Mouse (Mus musculus) erythroblast, adult 5-6 weeks (primary cell): ENCODE measurements around the gene Cdkn1a. TPM values are rescaled to one million over a fixed set of nuclear protein-coding genes. Genes with fewer than 3 reads are reported as not detected.
"Not testable (repeated sequence)": the region's sequence is repeated elsewhere in the genome, so short reads cannot be mapped to it uniquely, and the experiment has no call there.

ENCODE experiments used
- ATAC-seq: replicated peaks from 2 replicates; pipeline ENCODE4 v1.8.0; 2016; ENCODE audit warnings: moderate number of reproducible peaks, mild to moderate bottlenecking, moderate TSS enrichment, inconsistent platforms; ENCODE audit not compliant: poor library complexity, low FRiP score, severe bottlenecking
- total RNA-seq, 2 experiments: library from RNA; stranded (forward) in 1 of 2; stranded (reverse) in 1 of 2; fragments of 150-400 nt in 1 of 2; fragments of 200-764, 138-1000 nt in 1 of 2; gene quantifications; 2 replicates each; pipeline versions ENCODE4 v1.2.3 to v1.2.4; 2015 to 2017; ENCODE audit warnings: low replicate concordance in 2 of 2

Gene Cdkn1a
- total RNA-seq, 2 experiments from 2014 or later = 0.34 to 4.6 TPM

DNA sequence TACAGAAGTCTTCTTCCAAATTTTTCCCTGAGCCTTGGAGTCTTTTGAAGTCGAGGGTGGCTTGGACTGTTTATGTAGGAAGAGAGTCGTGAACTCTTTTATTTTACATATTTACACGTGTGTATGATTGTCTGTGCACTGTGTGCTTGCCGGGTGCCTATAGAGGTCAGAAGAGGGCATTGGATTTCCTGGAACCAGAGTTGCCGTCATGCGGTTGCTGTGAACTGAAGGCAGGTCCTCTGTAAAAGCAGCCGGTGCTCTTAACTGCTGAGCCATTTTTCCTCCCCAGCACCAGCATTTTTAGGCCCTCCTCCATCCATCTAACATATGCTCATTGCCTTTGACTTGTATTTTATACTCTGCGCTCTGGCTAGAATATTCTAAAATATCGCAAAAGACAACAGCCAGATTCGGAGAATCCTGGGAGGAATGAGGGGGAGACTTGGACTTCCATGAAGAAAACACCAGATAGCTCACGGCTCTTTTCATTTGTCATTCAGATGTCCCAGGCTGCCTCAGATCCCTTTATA, 33.4 kb upstream of the Cdkn1a start:
- no peak for ATAC-seq

DNA sequence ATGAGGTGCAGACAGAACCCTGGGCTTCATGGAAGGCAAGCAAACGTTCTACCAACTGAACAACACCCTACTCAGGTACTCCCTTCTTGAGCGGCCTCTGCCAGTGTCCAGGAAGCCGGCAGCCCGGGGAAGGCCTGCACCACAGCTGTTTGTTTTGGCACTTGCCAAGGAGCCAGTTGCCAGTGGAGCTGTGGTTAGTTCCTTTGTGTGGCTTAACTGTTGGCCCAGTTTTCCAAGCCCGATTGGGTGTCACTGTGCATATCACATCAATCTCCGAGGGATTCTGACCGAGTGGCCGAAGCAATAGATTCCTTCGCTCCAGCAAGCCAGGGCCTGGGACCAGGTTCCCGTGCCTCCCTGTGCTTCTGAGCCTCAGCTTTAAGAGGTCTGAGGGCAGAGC, 32.8 kb upstream of the Cdkn1a start:
- ATAC-seq = no peak

DNA sequence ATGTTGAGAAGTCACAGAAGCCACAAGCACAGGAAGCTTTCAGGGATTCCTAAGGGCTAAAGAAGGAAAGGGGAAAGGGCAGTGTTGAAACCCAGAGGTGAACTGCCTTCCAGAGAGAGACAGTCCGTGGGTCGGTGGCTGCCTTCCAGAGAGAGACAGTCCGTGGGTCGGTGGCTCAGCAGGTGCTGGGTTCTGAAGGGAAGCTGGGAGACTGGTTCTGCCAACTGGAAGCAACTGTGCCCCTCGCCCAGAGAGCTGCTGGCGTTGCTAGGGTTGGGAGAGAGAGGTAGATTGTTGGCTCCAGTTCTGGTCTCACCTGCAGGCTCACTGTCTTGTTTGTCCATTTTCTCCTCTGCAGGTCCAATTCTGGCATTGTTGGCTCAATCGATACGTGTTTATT, 32.3 kb upstream of the Cdkn1a start:
- no peak for ATAC-seq

DNA sequence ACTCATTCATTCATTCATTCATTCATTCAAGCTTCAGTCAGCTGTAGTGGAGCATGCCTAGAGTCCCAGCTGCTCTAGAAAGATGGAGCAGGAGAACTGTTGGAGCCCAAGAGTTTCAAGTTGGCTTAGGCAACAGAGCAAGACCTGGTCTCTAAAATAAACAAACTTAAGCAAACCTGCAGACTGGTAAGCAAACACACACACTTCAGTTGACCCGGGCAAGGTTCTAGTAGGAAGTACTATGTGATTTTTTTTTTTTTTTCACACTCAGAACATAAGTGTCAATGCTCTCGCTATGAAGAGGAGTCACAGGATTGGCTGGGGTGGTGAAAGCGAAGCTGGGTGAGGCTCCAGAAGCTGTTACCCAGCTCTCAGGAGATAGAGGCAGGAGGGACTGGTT, 31.2 kb upstream of the Cdkn1a start:
- no peak for ATAC-seq

DNA sequence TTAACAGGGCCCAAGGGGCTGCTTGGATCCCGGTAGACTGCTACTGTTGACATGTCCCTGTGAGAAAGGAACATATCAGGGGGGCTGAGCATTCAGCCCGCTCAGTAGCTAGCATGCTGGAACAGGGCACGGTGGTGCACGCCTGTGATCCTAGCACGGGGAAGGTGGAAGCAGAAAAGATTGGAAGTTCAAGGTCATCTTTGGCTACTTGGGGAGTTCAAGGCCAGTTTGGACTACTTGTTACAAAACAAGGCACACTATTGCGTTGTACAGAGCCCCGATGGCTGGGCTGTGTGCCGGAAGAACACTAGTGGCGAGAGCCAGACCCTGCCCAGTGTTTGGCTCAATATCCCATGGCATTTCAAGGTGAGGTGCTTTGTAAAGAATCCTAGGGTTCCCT, 29.8 kb upstream of the Cdkn1a start:
- ATAC-seq = no peak

DNA sequence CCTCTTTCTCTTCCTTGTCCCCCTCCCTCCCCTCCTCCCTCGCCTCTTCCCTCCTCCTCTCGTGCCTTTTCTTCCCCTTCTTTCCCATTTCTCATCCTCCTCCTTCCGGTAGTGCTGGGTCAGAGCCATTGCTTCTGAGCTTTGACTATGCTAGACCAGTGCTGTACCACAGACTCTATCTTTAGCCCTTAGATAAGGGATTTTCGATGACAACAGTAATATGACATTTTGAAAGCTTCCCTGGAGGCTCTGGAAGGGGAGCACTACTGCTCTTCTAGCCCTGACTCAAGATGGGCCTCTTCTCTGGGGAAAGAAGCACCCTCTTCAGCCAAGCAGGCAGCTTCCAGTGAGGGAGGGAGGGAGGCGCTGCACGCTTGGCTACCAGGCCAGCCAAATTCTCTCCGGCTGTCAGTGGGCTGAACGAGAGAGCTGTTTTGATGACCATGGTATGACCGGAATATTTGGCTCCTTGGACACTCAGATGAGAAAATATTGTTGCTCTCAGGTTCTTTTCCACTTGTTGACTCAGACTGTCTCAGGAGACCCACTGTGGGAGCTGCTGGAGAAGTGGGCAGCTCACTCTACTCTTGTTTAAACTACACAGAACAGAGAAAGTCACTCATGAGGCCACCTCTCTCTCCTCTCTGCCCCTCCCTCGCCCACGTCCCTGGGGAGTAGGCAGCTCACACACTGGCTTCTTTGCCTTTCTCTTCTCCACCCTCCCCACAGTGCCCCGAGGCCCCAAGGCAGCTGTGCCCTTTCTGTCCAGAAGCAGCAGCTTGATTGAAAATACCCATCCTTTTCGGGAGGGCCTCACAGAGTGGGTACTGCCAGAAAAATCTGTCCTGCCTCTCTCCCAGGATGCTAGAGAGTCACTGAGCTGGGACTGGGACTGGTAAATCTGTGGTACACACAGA, 28.4 kb upstream of the Cdkn1a start:
- no peak for ATAC-seq

DNA sequence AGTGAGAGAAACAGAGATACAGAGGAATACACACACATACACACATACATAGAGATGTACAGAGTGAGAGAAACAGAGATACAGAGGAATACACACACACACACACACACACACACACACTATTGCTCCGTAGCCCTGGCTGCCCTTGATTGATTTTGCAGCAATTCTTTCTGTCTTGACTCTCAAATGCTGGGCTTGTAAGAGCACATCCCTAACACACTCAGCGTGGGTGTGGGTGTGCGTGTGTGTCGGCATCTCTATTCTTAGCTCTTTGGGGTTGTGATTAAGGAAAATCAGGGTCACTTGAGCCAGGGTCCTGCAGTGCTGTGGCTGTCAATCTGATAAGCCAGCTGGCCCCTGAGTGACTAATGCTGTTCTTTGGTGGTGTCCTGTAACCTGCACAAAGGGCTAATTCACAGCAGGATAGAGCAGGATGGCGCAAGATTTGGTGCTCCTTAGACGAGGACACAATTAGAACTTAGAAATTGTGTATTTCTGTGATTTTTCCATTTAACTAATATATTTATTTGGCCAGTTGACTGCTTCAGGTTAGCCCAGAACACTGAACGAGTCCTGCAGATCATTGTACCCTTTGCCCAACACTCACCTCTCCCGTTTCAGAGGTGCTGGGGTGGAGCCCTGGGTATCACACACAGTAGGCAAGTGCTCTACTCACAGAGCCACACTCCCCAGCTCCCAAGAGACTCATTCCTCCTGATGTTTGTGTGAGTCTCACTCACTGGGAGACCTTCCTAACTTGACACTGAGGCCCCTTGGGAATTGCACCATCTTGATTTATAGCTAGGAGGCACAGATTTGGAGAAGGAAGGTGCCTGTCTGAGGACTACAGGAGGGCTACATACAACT, 27.4 kb upstream of the Cdkn1a start:
- ATAC-seq = no peak

DNA sequence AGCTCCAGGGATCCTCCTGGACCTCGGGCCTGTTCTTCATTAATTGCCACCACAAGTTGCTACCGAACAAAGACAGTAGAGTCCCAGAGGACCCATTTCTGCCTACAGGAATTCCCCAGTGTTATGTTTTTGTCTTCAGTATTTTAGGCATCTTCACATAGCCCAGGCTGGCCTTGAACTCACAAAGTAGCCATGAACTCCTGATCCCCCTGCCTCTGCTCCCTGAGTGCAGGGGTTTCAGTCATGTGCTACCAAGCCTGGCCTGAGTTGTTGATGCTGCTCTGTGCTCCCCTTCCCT, 26.8 kb upstream of the Cdkn1a start:
- ATAC-seq = no peak

DNA sequence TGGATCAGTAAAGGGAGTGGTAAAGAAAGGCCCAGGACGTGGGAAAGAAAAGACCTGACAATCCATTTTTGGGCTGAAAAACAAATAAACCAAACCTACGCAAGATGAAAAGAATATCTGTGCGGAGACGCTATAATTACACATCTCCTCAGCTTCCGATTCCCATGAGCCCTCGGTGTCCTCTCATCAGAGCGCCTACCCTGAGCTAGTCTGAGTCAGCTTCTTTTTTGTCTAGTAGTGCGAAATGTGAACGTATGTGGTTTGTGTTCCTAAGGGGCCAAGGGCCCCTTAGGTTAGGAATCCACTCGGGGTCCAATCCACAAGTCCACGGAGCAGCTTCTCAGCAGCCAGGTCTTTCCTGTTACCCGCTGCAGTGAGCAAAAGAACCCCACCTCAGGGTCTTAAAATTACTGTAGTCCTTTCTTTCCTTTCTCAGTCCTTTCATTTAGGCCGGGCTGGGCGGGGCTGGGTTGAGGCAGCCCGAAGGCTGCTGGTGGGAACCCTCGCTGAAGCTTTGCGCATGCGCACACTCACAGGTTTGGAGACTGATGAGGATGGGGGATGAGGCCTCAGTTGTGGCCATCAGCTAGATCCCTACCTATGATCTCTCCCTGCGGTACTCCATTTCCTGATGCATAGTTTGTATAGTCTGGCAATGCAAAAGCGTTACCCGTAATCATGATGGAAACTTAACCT, 25.4 kb upstream of the Cdkn1a start:
- no peak for ATAC-seq

DNA sequence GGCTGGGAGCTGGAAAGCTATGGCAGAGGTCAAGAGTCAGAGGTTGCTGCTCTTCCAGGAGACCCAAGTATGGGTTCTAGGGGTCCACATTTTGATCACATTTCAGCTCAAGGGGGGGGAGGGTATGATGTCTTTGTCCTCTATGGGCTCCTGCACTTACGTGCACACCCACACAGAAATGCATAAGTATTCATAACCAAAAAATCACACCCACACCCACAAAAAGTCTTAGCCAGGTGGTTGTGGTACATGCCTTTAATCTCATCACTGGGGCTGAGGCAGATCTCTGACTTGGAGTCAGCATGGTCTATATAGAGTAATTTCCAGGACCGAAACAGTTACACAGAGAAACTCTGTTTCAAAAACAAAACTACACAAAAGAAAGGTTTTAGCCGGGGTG, 24.8 kb upstream of the Cdkn1a start:
- ATAC-seq = no peak

DNA sequence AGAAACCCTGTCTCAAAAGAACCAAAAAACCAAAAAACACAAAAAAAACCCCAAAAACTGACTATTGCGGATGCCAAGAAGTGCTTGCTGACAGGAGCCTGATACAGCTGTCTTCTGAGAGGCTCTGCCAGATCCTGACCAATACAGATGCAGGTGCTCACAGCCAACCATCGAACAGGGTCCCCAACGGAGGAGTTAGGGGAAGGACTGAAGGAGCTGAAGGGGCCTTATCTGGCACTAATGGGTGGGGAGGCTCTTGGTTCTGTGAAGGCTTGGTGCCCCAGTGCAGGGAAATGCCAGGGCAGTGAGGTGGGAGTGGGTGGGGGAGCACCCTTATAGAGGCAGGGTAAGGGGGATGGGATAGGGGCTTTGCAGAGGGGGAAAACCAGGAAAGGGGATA, 23.4 kb upstream of the Cdkn1a start:
- ATAC-seq = not testable (repeated sequence)

DNA sequence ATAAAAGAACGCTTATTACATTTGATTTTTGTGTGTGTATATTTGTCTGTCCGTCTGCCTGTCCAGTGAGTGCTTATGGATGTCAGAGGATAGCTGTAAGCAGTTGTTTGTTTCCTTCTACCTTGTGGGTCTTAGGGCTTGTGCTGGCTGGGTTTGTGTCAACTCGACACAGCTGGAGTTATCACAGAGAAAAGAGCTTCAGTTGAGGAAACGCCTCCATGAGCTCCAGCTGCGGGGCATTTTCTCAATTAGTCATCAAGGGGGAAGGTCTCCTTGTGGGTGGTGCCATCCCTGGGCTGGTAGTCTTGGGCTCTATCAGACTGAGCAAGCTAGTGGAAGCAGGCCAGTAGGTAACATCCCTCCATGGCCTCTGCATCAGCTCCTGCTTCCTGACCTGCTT, 22.9 kb upstream of the Cdkn1a start:
- no peak for ATAC-seq

DNA sequence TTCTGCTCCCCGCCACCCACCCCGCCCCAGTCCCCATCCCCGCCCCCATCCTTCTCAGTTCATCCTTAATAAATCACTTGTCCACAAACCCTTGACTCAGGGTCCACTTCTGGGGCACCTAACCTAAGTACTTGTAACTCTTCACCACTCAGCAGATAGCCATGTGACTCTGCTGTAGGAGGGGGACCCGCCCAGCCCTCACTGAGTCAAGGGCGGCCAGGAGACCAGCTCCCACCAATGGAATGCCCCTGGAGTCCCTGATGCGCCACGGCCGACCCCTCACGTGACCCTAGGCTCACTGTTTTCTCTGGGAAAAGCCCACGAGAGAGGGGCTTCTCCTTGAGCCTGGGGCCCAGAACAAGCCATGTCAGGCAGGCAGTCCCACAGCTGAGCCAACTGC, 21.7 kb upstream of the Cdkn1a start:
- ATAC-seq = no peak

DNA sequence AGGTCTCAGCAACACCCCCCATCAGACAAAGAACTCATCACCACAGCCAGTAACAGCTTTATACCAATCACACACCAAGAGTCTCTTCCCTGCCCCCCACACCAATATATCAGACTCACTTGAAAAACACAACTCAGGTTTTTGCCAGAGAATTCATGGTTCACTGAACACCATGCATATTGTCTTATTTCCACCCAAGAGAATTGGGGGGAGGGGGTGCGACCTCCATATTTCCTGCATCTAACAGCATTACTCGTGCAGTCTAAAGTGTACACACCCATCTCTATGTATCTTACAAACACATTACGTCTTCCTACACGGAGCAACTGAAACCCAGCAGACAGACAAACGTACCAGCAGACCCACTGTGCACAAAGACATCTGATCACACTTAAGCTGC, 19.0 kb upstream of the Cdkn1a start:
- ATAC-seq = no peak

DNA sequence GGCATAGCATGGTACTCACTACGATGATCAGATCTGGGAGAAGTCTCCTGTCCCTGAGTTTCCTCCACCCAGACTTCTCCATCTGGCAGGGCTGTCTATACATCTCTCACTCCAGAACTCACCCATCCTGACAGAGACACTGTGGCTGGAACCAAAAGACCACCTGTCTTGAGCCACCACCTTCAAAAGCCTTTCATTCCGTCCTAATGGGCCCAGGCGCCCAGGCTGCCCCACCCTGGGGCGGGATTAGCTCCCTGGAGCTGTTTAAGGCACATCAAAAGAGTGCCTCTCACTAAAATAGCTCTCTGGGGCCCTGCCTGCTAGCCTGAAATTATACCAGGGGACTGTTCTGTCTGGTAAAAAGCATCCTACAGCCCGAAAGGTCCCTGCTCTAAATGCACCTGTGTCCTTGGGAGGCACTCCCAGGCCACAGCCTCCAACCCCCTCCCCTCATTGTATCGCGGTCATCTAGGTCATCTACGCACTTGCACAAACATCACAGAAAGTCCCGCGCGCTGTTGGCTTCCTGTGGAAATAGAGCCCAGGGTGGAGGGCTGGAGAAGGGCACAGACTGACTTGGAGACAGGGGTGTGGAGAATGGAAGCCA, 18.0 kb upstream of the Cdkn1a start:
- ATAC-seq = no peak

DNA sequence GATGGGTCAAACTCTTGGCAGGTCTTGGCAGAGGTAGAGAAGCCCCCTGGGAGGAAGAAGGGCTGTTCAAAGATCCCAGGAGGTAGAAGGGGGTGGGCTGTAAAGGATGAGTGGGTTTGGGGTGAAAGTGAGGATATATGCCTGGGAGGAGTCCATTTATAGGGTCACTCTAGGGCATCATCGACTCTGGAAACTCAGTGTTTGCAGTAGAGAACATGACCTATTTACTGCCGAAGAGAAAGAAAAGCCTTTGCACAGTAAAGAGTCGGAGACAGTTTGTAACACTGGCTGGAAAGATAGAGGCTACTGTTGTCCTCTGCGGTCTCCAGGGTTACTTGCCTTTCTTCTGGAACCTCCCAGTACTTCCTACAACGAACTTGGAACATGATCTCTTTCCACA, 17.5 kb upstream of the Cdkn1a start:
- ATAC-seq = no peak

DNA sequence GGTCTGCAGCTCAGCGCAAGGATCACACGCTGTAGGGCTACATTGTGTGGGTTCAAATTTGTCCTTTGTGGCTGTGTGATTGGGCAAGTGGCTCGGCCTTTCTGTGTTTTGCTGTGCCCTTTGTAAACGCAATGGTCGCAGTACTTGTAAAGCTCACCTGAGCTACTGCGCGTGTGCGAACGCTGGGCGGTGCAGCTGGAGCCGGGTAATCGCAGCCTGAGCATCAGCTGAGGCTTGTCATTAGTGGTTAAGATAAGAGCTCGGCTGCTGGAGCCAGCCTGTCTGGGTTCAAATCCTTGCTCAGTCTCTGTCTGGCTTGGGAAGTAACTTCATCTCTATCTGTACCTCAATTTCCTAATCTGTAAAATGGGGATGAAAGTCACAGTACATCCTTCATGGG, 16.7 kb upstream of the Cdkn1a start:
- no peak for ATAC-seq

DNA sequence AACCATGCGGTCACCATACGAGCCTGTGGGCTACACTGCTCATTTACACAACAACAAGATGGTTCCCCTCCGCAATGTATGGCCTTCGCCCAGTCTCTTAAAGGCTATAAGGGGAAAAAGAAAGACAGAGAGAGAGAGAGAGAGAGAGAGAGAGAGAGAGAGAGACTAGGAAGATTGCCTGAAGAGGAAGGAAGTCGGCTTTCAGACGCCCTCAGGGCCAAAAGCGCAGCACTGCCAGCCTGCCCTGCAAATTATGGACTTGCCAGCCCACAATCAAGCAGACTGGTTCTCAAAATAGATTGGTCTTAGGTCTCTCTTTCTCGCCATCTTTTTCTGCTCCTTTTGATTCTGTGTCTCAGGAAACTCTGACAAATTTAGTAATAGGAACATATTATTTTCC, 14.5 kb upstream of the Cdkn1a start:
- no peak for ATAC-seq

DNA sequence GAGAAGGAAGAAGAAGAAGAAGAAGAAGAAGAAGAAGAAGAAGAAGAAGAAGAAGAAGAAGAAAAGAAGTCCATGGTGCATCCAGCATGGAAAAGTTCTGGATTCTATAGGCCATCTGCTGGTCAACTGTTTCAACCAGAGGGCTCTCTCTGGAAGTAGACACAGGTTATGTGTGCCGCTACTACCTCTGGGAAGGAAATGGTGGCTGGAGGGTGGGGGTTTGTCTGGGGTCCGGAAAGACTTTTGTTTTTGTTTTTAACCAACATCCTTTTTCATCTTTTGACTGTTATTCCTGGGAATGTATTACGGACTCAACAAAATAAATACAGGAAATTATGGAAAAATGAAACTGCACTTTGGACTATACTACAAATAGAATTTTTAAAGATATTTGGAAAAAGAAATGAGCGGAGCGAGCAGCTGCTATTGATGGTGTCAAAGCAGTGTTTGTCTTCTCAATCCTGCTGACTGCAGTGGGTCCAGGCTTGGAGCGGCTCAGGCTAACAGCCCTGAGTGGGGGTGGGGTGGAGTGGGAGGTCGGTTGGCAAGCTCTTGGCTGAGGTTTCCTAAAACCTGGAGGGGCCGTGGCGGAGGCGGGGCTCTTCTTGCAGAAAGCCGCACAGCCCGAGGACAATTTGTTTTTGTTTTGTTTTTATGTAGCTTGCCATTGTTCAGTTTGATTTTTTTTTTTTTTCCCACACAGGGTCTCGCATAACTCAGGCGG, 12.8 kb upstream of the Cdkn1a start:
- ATAC-seq = no peak
